Mouse (Mus musculus) hindbrain, embryonic 14.5 days (tissue): ENCODE data around the gene Kcnmb3. TPM values are rescaled to one million over a fixed set of nuclear protein-coding genes. Genes with fewer than 3 reads are reported as not detected.

Experiments
- ATAC-seq: fragments of 200-750 bp; cut with Nextera tagmentation; 2 replicates; pipeline ENCODE4 v1.8.0; 2017; ENCODE audit warnings: moderate number of reproducible peaks, mild to moderate bottlenecking, moderate TSS enrichment, moderate library complexity; ENCODE audit not compliant: low FRiP score
- DNase-seq: peaks from one replicate; pipeline ENCODE4 v3.0.0-alpha.2; 2015; ENCODE audit warnings: low spot score
- H3K27ac ChIP-seq: fragments of 300-500 bp; sonication (generic); 2 replicates; pipeline ENCODE4 v1.5.1; 2014; ENCODE audit warnings: mild to moderate bottlenecking, moderate library complexity
- H3K27me3 ChIP-seq: fragments of 300-500 bp; sonication (generic); 2 replicates; pipeline ENCODE4 v1.6.1; 2014; ENCODE audit warnings: mild to moderate bottlenecking, low read length, mixed read lengths; ENCODE audit not compliant: control insufficient read depth, insufficient read depth
- H3K36me3 ChIP-seq: fragments of 300-500 bp; sonication (generic); replicated peaks from 2 replicates; pipeline ENCODE4 v1.6.1; 2014; ENCODE audit not compliant: control insufficient read depth, insufficient read depth
- H3K4me1 ChIP-seq: fragments of 300-500 bp; sonication (generic); replicated peaks from 2 replicates; pipeline ENCODE4 v1.6.1; 2014; ENCODE audit warnings: antibody characterized with exemption, low read length, mixed read lengths; ENCODE audit not compliant: control insufficient read depth, insufficient read depth
- H3K4me2 ChIP-seq: fragments of 300-500 bp; sonication (generic); replicated peaks from 2 replicates; pipeline ENCODE4 v1.6.1; 2014; ENCODE audit warnings: mild to moderate bottlenecking, moderate library complexity
- H3K4me3 ChIP-seq: fragments of 300-500 bp; sonication (generic); replicated peaks from 2 replicates; pipeline ENCODE4 v1.5.1; 2014; ENCODE audit warnings: mild to moderate bottlenecking, low read length
- H3K9ac ChIP-seq: fragments of 300-500 bp; sonication (generic); 2 replicates; pipeline ENCODE4 v1.6.1; 2014
- H3K9me3 ChIP-seq: fragments of 300-500 bp; sonication (generic); 2 replicates; pipeline ENCODE4 v1.6.1; 2016; ENCODE audit warnings: low read length; ENCODE audit not compliant: control insufficient read depth
- WGBS: fragments of 180-500 bp; shearing (Covaris S2); extraction: QIAGEN DNeasy Blood & Tissue Kit; methylation state at CpG from one replicate; pipeline ENCODE4 v1.1.7; 2014; 5-methylcytosine and 5-hydroxymethylcytosine counted together
- polyA plus RNA-seq: library from polyadenylated mRNA; unstranded; fragments of >200 nt; fragmentation: Nextera tagmentation; extraction: Ambion mirVana; gene quantifications from 2 replicates; pipeline ENCODE4 v1.2.1, GENCODE M21; 2014

Kcnmb3 gene
- polyA plus RNA-seq, 1 experiment from 2014 or later, result 0.11 TPM

DNA sequence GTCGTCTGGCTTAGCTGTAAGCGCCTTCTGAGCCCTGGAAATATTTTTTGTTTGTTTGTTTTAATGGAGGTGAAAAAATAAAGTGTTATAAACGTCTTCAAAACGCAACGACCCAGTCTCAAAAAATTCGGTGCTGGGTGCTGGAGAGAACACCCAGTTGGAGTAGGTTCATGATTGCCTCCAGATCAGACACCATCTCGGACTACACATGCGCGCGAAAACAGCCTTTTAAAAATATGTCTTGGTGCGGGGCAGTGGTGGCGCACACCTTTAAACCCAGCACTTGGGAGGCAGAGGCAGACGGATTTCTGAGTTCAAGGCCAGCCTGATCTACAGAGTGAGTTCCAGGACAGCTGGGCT lies 19.1 kb upstream of the Kcnmb3 start:
- Histone ChIP-seq H3K9ac (peak overlapping the region; percentile 84), H3K4me3 (peak overlapping the region; percentile 74), H3K4me1 (peaks cover 21% of the 10 kb centered on the region; the same call in 1 of the 2 replicates), H3K4me2 (peak overlapping the region; percentile 62), H3K27ac (no peak overlapping the region), H3K36me3 (peaks cover 13% of the 10 kb centered on the region), H3K9me3 (no peaks in the 10 kb centered on the region), H3K27me3 (no peaks in the 10 kb centered on the region)
- DNase-seq (peak; percentile 29), ATAC-seq (no peak)
- WGBS, result 6% methylated on average over 13 of the region's 13 CpGs

DNA sequence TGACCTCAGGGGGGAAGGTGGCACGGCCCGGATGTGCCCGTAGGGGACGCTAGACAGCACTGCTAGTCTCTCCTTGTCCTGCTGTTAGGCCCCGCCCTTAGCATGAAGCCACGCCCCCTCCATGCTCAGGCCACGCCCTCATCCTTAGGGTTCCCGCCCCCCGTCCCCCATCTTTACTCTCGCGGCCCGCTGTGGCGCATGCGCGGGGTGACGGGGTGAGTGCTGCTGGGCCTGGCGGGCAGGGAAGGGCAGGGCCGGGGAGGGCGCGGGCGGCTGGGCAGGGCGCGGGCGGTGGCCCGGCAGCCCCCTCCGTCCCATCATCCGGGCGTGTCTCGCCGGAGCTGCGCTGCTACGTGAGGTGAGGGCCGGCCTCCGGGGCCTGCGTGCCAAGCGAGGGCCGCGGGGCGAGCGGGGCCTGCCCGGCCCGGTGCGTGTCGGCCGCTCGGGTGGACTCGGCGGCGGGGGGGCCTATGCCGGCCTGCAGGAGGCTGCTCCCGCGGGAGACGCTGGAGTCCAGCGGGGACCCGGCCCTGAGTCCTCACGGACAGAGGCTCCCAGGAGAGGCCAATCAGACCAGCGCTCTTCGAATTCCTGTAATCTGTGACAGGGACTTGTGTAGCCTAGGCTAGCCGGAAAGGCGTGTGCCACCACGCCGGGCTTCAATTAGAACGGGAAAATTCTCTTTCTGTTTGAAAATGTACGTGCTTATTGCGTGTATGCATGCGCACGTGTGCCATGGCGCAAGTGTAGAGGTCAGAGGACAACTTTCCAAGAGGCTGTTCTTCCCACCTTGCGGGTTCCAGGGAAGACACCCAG lies 18.6 kb upstream of the Kcnmb3 start:
- Histone ChIP-seq H3K27me3 (no peaks in the 10 kb centered on the region), H3K36me3 (peaks cover 8% of the 10 kb centered on the region), H3K27ac (peak overlapping the region; percentile 60), H3K4me3 (peak overlapping the region; percentile 74), H3K9ac (peak overlapping the region; percentile 84), H3K4me1 (peaks cover 21% of the 10 kb centered on the region; the same call in 1 of the 2 replicates), H3K4me2 (peak overlapping the region; percentile 62), H3K9me3 (no peaks in the 10 kb centered on the region)
- DNase-seq (peak; percentile 93), ATAC-seq (peak; percentile 94)
- under 1% methylated on average over 69 of the region's 69 CpGs for WGBS

GRCm38 (mm10) chr3:32509496-32510374 lies 17.7 kb upstream of the Kcnmb3 start, which contains the start of gene Zfp639:
Zfp639 (plus strand) TSS chr3:32510259.
- Histone ChIP-seq H3K4me2 (peak within 1 kb of the TSS; percentile 62), H3K36me3 (0 out of 2 replicates have a peak, but pooled peaks cover 2% of the 10 kb centered on the region), H3K9ac (peak within 1 kb of the TSS; percentile 84), H3K27ac (peak within 1 kb of the TSS; percentile 60), H3K4me1 (peaks cover 21% of the 10 kb centered on the region; the same call in 1 of the 2 replicates), H3K9me3 (no peaks in the 10 kb centered on the region), H3K4me3 (peak within 1 kb of the TSS; percentile 74), H3K27me3 (no peaks in the 10 kb centered on the region)
- DNase-seq (peak; percentile 46), ATAC-seq (no peak; the same call in 1 of the 2 replicates)
- 7% methylated on average over 24 of the region's 24 CpGs for WGBS

GRCm38 (mm10) chr3:32508666-32509324 lies 16.8 kb upstream of the Kcnmb3 start:
- no peaks in the 10 kb centered on the region for H3K36me3 ChIP-seq
- H3K27ac ChIP-seq, result no peak overlapping the region
- no peak overlapping the region for H3K4me3 ChIP-seq
- peaks cover 21% of the 10 kb centered on the region; the same call in 1 of the 2 replicates for H3K4me1 ChIP-seq
- no peaks in the 10 kb centered on the region for H3K27me3 ChIP-seq
- DNase-seq, result peak; percentile 86
- peak overlapping the region; percentile 62 for H3K4me2 ChIP-seq
- H3K9me3 ChIP-seq, result no peaks in the 10 kb centered on the region
- 2% methylated on average over 17 of the region's 17 CpGs for WGBS
- peak; percentile 48 for ATAC-seq
- H3K9ac ChIP-seq, result peak overlapping the region; percentile 12; the same call in 1 of the 2 replicates

DNA sequence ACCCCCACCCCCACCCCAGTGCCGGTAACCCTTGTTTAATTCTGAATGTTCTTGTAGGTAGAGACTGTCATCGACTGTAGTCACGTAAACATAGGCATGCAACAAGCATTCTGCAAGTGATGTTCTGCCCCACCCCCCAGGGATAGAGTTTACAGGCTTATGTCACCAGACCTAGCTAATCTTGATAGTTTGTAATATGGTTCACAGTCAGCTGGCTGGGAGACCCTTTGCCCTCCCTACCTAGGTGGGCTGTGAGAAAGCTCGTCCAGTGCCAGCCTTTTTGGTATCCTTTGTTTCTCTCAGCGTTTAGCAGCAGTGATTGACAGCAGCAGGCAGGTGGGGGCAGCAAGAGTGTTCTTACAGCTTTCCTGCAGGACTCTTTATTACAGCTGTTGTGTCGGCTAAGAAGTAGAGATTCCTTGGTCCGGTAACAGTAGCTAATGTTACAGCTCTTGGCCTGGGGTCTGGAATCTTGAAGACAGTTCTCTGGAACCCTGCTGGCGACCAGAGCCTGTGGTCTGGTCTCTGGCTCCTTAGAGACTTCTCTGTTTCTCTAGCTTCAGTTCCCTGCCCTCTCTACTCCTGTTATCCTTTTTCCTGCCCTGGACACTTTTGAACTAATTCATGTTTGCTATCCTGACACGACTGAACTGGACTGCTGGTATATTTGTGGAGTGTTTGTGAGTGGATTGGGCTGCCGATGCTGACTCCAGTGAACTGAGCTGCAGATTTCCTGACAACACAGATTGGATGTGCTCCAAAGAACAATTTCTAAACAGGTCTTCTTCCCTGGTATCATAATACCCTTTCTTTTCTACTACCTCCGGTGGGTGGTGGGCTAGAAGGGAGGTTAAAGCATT lies 14.6 kb upstream of the Kcnmb3 start:
- Histone ChIP-seq H3K4me2 (no peak overlapping the region), H3K36me3 (no peaks in the 10 kb centered on the region), H3K4me1 (peaks cover 3% of the 10 kb centered on the region; the same call in 1 of the 2 replicates), H3K4me3 (no peak overlapping the region), H3K9ac (no peak overlapping the region), H3K9me3 (no peaks in the 10 kb centered on the region), H3K27ac (no peak overlapping the region), H3K27me3 (no peaks in the 10 kb centered on the region)
- no peak for ATAC-seq
- WGBS, result 69% methylated on average over 11 of the region's 11 CpGs
- no peak for DNase-seq

DNA sequence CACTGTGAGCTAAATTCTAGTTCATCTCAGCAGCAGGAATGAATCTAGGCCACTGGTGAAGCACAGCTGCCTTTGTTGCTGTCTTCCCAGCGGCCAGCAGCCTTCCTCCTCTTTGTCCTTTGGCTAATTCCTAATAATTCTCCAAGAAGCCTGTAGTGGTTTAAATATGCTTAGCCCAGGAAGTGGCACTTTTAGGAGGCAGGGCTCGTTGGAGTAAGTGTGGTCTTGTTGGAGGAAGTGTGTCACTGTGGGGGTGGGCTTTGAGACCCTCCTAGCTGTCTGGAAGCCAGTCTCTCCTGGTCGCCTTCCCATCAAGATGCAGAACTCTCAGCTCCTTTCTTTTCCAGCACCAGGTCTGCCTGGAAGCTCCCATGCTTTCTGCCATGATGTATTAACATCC lies 13.8 kb upstream of the Kcnmb3 start:
- 68% methylated on average over 3 of the region's 3 CpGs for WGBS

DNA sequence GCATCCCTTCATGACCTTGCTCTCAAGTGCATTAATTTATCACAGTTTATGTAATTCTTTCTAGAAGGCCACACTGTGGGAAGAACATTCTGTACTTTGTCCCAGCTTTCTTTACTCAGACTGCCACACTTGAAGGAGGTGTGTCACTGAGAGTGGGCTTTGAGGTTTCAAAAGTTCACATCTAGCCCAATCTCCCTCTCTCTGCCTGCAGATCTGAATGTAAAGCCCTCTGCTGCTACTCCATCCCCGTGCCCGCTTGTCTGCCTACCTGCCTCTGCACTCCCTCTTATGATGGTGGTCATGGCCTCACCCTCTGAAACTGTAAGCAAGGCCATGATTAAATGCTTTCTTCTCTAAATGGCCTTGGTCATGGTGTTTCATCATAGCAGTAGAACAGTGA lies 8.3 kb upstream of the Kcnmb3 start:
- Histone ChIP-seq H3K4me1 (no peaks in the 10 kb centered on the region), H3K36me3 (no peaks in the 10 kb centered on the region), H3K4me3 (no peak overlapping the region), H3K9me3 (no peaks in the 10 kb centered on the region), H3K27me3 (no peaks in the 10 kb centered on the region), H3K27ac (no peak overlapping the region), H3K9ac (no peak overlapping the region), H3K4me2 (no peak overlapping the region)
- ATAC-seq, result no peak
- DNase-seq, result no peak
- 94% methylated on average over 2 of the region's 2 CpGs for WGBS

More for the DNA sequence above, 13.8 kb upstream of the Kcnmb3 start:
- ATAC-seq (no peak), DNase-seq (no peak)
- Histone ChIP-seq H3K27me3 (no peaks in the 10 kb centered on the region), H3K9ac (no peak overlapping the region), H3K9me3 (no peaks in the 10 kb centered on the region), H3K4me3 (no peak overlapping the region), H3K4me2 (no peak overlapping the region), H3K27ac (no peak overlapping the region), H3K36me3 (no peaks in the 10 kb centered on the region), H3K4me1 (no peaks in the 10 kb centered on the region; the same call in 1 of the 2 replicates)

DNA sequence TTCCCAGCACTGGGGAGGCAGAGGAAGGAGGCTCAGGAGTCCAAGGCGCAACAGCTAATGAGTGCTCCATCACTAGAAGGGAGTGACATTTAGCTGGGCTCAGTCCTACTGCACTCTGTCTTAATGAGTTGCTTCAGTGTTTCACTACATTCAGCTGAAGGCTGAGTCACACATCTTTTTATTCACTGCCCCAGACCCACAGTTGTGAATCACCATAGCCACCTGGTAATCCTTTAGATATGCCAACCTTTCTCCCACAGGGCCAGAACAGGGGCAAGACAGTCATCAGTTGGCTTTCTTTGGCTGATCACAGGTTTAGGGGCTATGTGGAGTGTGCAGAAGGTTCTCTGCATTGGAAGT lies 4.7 kb upstream of the Kcnmb3 start:
- ATAC-seq, result no peak
- 75% methylated on average over 1 of the region's 1 CpGs for WGBS
- H3K27ac ChIP-seq, result no peak overlapping the region

More for the DNA sequence above, 4.7 kb upstream of the Kcnmb3 start:
- Histone ChIP-seq H3K9ac (no peak overlapping the region), H3K9me3 (no peaks in the 10 kb centered on the region), H3K4me3 (no peak overlapping the region), H3K36me3 (no peaks in the 10 kb centered on the region), H3K4me1 (no peaks in the 10 kb centered on the region), H3K27me3 (no peaks in the 10 kb centered on the region), H3K4me2 (no peak overlapping the region)
- DNase-seq, result no peak
